Mouse (Mus musculus): ENCODE measurements at regions not wholly inside any gene's neighbourhood (a gene's known extent, or its start where the extent isn't known, plus 50 kb on each side); places are given as distances from the start of the nearest gene placed in this dataset.

GRCm38 (mm10) chr19:15495532-15495931, 451.6 kb downstream of the Psat1 start:
- no peak for TF ChIP-seq CTCF (IDR thresholded peaks at IDR 0.05)
- no peak for TF ChIP-seq POLR2A (IDR thresholded peaks at IDR 0.05; ENCODE audit: insufficient read depth, low read depth, low read length)
